Mouse (Mus musculus) lung, postnatal 25 days (tissue): Measurements from ENCODE around the gene 9130019O22Rik.
A peak's percentile ranks its signal among the peaks of the same experiment; 100 is the strongest.
"Not testable (repeated sequence)": the region's sequence is repeated elsewhere in the genome, so short reads cannot be mapped to it uniquely, and the experiment has no call there.

ENCODE experiments used
- DNase-seq: peaks from one replicate; pipeline ENCODE4 v3.0.0; 2022; ENCODE audit warnings: low spot score

9130019O22Rik gene

GRCm38 (mm10) chr7:127386641-127387392 is at the start of gene 9130019O22Rik:
Gene 9130019O22Rik, minus strand, starts transcription at chr7:127387166.
- DNase-seq = peak; percentile 95

- no peak for DNase-seq
Observed at GRCm38 (mm10) chr7:127435206-127435605, 48.2 kb upstream of the 9130019O22Rik start.

GRCm38 (mm10) chr7:127426354-127426753 is 39.4 kb upstream of the 9130019O22Rik start:
- peak; percentile 71 for DNase-seq

GRCm38 (mm10) chr7:127425911-127426310 is 38.9 kb upstream of the 9130019O22Rik start:
- DNase-seq = no peak

- DNase-seq = no peak
Observed at GRCm38 (mm10) chr7:127425291-127425690, 38.3 kb upstream of the 9130019O22Rik start.

GRCm38 (mm10) chr7:127422247-127422646 is 35.3 kb upstream of the 9130019O22Rik start:
- no peak for DNase-seq

GRCm38 (mm10) chr7:127421388-127422191 is 34.6 kb upstream of the 9130019O22Rik start, which contains the start of gene Zfp688:
Gene Zfp688, minus strand, starts transcription at chr7:127422068.
- DNase-seq = peak; percentile 97

GRCm38 (mm10) chr7:127411418-127411817 is 24.5 kb upstream of the 9130019O22Rik start:
- no peak for DNase-seq

GRCm38 (mm10) chr7:127406002-127406987 is 19.3 kb upstream of the 9130019O22Rik start, which contains the start of gene Zfp764:
Gene Zfp764, minus strand, starts transcription at chr7:127406822.
- peak; percentile 91 for DNase-seq

GRCm38 (mm10) chr7:127404101-127404500 is 17.1 kb upstream of the 9130019O22Rik start:
- DNase-seq = not testable (repeated sequence)

- no peak for DNase-seq
Observed at GRCm38 (mm10) chr7:127402980-127403379, 16.0 kb upstream of the 9130019O22Rik start.

GRCm38 (mm10) chr7:127400355-127400754 is 13.4 kb upstream of the 9130019O22Rik start:
- no peak for DNase-seq

- no peak for DNase-seq
Observed at GRCm38 (mm10) chr7:127393944-127394333, 7.0 kb upstream of the 9130019O22Rik start.

- peak; percentile 99 for DNase-seq
Observed at GRCm38 (mm10) chr7:127393157-127393943, 6.4 kb upstream of the 9130019O22Rik start, which contains the start of gene E430018J23Rik. Gene E430018J23Rik, minus strand, starts transcription at chr7:127393629.

- DNase-seq = no peak
Observed at GRCm38 (mm10) chr7:127392251-127392824, 5.4 kb upstream of the 9130019O22Rik start.

GRCm38 (mm10) chr7:127391538-127391937 is 4.6 kb upstream of the 9130019O22Rik start:
- DNase-seq = no peak

GRCm38 (mm10) chr7:127390306-127390705 is 3.3 kb upstream of the 9130019O22Rik start:
- DNase-seq = no peak

- not testable (repeated sequence) for DNase-seq
Observed at GRCm38 (mm10) chr7:127388201-127388600, 1.2 kb upstream of the 9130019O22Rik start.

GRCm38 (mm10) chr7:127385560-127385959 is 1.4 kb downstream of the 9130019O22Rik start:
- DNase-seq = not testable (repeated sequence)

GRCm38 (mm10) chr7:127378310-127378921 is 8.6 kb downstream of the 9130019O22Rik start:
- no peak for DNase-seq
